Mouse (Mus musculus): ENCODE results near the gene Tcf21.

Tcf21 gene

DNA sequence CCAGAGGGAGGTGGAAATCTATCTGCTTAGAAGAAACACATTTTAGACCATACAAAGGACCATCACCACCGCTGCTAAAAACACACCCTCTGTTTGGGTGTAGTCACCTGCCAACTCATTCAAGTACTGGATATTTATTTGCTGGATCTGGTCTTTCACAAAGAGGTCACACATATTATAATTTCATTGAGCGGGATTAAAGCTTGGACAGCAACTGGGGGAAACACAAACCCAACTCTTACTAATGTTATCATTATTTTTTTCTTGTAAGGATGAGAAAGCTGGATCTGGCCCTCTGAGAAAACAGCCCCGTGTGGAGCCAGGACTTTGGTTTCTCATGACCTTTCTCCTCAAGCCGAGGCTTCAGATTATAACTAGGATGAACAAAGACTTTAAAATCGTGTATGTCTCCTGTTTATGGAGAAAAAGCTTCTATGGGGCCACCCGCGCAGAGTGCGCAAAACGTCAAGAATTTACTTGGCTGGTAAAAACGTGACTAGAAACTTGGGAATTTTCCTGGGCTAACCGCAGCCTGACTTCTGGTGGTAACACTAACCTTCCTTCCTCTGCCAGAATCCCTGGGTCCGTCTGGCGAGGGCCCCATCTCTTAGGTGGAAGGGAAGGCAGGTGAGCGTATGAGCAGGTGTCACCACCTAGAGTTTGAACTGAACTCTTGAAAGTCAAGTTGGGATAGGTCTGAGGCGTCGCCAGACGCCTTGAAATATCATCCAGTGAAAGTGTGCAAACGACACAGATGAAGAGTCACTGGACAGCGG lies 4.3 kb downstream of the Tcf21 start:
- CTCF ChIA-PET: no interaction called here

DNA sequence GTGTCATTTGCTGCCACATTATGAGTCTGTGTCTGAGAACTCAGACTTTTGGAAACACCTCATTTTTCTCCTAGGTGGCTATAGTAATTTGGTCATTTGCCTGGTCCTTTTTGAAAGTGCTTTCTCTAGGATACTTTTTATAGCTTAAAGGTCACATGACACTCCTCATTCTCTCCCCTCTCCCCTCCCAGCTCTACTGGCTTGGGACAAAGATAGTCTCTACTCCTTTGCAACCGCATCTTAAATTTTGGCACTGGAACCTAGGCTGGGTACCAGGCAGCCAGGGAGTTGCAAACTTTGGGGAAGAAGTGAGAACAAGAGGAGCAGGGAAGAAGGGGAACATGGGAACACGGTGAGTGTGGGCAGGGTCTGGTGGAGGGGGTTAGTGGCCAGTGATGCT lies 5.2 kb downstream of the Tcf21 start:
- CTCF ChIA-PET: no interaction called here

DNA sequence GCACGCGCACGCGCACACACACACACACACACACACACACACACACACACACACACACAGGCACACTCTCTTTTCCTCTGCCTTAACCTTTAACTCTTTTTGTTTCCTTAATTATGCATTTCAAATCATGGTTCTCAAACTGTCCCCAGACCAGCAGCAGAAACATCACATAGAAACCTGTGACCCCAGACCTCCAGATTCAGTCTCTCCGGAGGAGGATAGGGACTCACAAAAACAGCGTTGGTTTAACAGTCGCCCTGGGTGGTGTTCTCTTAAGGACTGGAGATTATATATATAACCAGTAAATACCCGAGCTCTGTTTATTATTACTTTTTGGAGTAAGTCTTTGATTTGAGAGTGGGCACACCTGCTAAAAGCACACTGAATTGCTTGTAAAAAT lies 5.7 kb downstream of the Tcf21 start:
- CTCF ChIA-PET: no interaction called here

DNA sequence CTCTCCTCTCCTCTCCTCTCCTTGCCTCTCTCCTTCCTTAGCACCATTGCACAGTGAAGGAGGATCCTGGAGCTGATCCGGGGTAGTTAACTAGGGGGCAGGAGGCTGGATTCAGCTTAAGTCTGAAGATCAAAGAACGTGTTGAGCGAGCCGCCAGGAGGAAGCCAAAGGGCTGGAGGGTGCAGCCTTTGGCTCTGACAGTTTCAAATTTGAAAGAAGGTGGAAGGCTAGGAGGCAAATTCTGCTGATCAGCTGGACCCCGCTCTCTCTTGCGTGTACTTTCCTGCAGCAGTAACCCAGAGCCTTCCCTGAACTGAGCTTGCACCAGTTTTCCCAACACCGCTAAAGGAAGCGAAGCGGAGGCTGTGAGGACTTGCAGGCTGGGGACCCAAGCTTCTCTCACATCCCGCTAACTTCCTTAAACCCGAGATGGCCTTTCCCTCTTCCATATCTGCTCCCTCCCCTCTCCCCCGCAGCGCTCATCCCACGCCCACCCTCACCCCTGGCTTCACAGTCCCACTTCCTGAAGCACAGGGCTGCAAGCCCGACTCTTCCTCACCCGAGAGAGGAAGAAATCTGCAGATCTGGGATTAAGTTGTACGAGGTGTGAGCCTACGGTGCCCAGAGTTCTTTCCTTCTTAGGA lies 6.5 kb downstream of the Tcf21 start:
- CTCF ChIA-PET: no interaction called here

DNA sequence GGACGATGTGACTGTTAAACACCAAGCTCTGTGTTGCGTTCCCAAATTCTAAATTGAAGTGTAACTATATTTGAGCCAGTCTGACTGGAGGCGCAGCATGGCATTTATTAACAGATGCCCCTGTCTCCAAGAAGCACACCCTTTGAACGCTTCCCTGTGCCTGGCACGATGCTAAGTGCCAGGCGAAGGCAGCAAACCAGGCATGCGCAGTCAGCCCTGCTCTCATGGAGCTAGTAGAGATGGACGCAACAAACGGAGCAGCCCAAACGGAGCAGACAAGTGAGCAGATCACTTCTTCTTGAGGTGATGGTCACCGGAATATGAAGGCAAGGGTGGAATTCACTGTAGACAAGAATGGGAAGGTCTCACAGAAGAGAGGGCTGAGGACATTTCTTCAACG lies 8.1 kb downstream of the Tcf21 start:
- CTCF ChIA-PET: no interaction called here

DNA sequence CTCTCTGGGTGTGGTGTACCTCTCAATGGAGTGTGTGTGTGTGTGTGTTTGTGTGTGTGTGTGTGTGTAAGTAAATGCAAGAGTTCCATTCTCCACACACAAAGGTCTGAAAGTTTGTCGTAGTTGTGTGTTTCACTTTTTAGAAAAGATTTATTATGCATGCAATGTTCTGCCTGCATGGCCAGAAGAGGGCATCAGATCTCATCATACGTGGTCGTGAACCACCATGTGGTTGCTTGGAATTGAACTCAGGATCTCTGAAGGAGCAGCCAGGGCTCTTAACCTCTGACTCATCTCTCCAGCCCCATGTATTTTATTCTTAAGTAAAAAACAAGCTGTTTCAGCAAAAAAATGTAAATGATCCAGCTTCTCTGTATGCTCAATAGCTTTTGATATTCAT lies 37.3 kb downstream of the Tcf21 start:
- CTCF ChIA-PET: no interaction called here

DNA sequence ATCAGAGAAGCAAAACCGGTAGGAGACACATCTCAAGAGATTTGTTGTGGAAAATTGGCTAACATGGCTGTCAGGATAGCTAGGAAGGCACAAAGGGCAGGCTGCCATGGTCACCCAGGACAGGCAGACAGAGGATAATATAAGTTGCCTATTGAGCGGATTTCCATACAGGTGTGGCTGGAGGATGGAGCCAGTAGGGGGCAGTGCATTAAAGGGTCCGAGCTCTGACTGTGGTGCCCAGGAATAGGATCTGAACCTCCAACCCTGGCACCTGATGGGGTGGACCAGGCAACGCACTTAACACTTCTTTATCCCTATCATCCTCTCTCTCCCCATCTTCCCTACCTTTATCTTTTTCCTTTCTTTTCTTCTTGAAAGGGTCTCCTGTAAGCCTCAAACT lies 38.5 kb downstream of the Tcf21 start:
- CTCF ChIA-PET: no interaction called here

DNA sequence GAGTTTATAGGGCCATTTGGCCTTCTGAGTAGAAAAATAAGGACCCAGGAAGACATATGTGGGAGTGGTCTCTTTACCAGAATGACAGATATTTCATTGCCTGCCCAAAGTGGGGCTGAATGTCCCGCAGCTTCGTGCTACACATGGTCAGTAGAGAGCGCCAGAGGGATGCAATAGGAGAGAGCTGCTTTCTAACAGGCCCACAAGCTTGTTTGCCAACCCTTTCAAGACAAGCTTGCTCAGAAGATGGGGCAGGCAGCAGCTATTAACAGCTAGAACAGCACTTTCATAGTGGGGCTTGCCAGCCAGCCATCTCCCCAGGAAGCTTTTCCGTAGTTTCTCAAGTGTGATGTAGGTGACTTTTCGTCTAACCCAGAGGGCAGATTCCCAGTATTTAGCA lies 42.0 kb downstream of the Tcf21 start:
- CTCF ChIA-PET: no interaction called here

DNA sequence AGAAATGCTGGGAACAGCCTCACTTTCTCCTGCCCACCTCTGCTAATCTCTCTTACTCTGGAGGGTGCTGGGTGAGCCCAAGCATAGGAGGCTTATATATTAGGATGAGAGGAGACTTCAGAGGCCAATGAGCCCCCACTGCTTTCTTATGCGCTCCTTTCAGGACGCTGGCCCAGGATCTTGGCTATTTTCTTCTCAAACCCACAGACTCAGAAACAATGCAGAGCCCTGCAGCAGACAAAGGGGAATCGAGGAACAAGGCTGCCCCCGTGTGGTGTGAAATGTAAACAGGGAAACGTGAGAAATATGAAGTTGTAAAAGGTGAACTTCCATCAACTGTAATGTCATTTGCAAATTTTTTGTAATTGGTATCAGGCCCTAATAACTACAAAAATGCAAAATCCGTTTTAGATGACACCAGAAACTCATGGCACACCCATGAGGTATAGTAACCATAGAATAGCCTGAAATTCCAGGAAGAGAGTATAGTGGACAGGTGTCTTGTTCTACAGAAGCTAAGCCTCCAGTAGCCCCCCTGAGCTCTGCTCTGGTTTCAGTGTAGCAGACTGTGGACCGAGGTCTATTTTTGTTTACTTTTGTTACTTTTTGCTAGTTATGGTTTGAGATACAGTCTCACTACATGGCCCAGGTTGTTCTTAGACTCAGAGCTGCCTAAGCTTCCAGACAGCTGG lies 43.8 kb downstream of the Tcf21 start:
- CTCF ChIA-PET: no interaction called here

DNA sequence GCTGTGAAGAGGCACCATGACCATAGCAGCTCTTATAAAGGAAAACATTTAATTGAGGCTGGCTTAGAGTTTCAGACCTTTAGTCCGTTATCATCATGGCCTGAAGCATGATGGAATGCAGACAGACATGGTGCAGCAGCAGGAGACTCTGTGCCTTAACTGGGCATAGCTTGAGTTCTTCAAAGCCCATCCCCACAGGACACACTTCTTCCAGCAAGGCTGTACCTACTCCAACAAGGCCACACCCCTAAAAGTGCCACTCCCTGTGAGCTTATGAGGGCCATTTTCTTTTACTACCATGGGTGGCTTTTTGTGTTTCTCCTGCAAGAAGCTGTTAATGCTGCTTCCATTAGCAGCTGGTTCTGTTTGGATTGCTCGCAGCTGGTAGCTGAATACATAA lies 44.5 kb downstream of the Tcf21 start:
- CTCF ChIA-PET: no interaction called here

DNA sequence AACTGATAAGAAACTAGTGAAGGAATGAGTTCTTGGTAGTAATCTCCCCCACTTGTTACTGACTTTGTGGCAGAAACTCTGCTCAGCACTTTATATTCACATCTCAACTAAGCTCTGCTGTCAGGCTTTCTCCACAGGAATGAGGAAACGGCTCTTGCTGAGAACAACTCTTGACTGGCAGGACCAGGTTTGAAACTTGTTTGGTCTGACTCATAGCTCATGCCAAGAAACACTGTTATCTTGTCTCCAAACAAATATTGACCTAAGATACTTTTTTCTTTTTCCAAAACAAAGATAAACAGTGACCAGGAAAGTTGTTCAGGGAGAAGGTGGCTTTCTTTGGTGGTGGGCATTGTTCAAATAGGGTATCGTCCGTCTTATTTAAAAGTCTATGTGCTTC lies 45.3 kb downstream of the Tcf21 start:
- CTCF ChIA-PET: no interaction called here

Measured in spleen, embryonic (tissue).